Mouse (Mus musculus) layer of hippocampus, adult 11-12 months (tissue): ENCODE measurements at regions not wholly inside any gene's neighbourhood (a gene's known extent, or its start where the extent isn't known, plus 50 kb on each side); places are given as distances from the start of the nearest gene placed in this dataset.

ENCODE experiments used
- DNase-seq: peaks from one replicate; pipeline ENCODE4 v3.0.0; 2022; ENCODE audit warnings: low spot score

GRCm38 (mm10) chrX:133787112-133787511 lies 63.7 kb upstream of the Tnmd start:
- no peak for DNase-seq

GRCm38 (mm10) chrX:133754026-133754425 lies 65.2 kb upstream of the Pcdh19 start:
- DNase-seq, result no peak

GRCm38 (mm10) chrX:133752232-133752631 lies 63.4 kb upstream of the Pcdh19 start:
- DNase-seq, result peak; percentile 9

- DNase-seq, result no peak
These were observed 54.7 kb upstream of the Pcdh19 start for GRCm38 (mm10) chrX:133743446-133743845.

- no peak for DNase-seq
These were observed 50.3 kb upstream of the Pcdh19 start for GRCm38 (mm10) chrX:133738980-133739632.
